Mouse (Mus musculus): ENCODE results near the gene Il5ra.

The Il5ra gene

DNA sequence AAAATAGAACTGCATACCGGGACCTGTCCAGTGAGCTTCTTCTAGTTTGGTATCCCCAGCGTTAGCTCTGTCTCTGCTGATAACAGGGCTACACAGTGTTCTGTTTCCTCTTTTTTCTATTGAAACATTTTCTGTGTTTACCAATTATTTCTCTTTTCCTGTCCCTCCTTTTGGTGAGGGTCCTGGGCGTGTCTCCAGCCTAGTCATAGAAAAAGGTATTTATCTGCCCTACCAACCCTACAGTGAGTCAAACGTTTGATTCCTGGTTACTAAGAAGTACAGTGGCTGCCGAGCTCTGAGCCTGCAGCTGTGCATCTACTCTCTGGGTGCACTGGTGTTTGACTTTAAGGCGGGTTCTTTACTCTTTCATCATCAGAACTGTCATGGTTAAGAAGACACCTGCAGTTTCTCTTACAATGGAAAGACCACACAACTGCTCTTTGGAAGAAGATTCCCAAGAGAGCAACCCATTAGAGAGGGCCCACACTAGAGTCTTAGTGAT lies at the start of gene Il5ra:
TSS of gene Il5ra (minus strand) at position 151 of the 502 bp plus-strand sequence.
- DNase-seq: no peak

DNA sequence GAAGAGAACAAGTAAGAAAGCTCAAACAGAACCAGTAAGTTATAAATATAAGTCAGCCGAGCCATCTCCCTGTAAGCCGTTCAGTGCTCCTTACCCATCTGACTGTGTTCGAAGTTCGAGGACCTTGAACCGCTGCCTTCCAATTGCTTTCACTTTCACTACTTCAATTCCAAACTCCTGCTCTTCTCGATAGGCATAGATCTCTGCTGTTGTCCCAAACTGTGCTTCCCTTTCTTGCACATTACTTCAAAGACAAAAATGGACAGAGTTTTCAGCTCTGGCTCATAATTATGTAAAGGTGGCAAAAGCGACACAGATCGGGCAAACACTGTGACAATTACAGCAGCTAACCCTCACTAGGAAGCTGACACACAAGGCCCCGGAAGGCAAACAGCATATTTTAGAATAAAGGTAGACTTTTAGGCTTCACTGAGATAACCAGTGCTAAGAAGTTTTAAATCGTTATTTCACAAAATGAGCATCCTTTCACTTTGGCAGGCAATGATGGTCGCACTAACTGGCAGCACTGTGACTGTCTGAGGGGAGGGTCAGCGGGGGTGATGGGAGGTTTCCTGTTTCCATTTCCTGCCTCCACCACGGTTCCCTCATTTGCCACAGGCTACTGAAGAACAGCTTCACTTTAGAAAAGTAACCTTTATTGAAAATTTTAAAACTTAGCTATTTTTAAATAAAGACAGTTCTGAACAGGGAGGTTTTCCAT lies 45.4 kb upstream of the Il5ra start:
- DNase-seq: no peak

DNA sequence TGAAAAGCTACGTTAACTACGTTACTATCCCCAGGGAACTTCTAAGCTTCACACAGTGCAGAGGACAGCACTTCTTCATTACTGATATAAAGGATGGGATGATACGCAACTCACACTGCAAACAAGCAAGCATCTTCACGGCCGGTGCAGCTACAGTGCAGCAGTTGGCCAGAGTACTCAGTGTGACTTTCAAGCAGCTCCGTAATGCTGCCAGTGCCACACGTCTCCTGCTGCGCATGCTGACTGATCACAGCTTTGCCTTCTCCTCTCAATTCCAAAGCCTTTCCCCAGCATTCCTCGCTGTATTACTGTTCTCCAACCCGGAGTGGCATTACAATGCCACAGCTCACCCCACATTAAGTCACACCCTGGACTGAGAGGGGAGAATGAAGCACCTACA lies 44.8 kb upstream of the Il5ra start:
- DNase-seq: no peak

DNA sequence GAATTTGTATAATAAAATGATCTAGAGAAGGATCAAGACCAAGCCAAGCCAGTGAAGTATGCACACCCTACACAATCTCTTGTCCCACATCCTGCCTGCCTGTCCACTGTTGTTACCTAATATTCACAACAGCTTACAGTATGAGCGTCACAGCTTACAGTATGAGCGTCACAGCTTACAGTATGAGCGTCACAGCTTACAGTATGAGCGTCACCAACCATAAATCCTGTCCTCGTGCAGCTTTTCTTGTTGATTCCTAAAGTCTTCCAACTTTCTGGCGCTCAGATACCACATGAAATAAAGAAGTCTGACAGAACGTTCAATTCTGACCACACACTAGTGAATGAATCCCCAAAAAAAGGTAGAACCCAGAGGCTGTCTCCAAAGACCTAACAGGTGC lies 44.3 kb upstream of the Il5ra start:
- no peak for DNase-seq

DNA sequence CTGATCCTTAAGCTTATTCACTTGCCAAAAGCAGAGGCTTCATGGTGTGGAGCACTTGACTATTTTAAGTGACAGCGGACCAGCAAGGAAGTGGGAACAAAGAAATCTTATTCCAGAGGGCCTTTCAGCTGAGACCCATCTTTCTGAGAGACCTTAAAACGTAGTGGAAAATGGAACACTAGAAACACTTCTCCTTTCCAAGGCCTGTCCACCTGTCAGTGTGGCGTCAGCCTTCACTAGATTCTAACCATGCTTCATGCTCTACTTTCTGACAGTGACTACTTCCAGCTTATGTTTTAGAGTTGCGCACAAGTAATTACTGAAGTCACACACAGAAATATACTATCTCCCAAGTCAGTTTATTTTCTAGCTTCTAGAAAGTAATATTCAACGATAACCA lies 43.6 kb upstream of the Il5ra start:
- no peak for DNase-seq

DNA sequence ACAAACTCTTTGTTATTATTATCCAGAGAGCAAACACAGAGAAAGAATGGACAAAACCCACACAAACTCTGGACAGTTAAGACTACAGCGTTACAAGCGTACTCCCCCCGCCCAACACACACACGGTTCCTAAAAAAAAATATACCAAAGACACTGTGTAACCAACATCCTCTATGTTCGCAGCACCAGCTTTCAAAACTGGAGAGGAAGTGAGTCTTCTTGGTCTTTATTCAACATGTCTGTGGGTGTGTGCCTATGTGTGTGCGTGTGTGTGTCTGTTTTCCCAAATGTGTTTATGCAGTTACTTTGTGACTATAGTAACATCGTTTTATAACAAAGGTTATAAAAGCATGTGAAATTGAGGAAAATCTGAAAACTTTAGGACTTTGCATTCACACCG lies 42.6 kb upstream of the Il5ra start:
- DNase-seq: no peak

DNA sequence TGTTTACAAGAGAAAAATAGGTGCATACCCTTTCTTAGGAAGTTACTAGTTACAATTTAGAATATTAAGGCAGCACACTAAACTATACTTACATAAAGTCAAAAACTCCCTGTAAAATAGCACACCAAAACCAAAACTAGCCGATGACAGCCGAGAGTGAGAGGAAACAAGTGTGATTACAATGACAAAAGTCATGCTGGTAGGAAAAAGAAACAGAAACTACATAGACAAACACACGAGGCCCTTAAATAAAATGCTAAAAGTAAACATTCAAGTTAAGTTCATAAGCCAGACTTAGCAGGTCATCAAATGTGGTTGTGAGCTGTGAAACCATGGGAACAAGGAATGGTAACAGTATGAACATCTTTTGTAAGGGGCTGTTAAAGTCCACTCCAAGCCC lies 38.3 kb upstream of the Il5ra start:
- no peak for DNase-seq

DNA sequence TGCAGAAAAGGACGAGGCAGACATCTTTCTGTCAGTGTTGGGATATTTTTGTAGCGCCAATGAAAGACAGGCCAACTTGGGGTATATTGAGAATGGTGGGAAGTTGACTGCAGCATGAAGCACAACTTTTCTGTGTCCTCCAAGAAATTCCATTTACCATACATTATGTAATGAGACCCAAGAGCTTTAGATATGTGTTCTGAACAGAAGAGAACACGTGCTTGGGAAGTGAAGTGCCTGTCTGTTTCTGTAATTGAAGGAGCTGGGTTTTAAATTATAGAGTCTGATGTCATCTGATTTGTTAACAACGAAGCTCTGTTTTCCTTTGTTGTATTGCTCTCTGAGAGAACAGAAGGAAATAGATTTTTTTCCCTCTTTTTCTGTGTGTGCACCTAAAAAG lies 21.2 kb upstream of the Il5ra start:
- no peak for DNase-seq

DNA sequence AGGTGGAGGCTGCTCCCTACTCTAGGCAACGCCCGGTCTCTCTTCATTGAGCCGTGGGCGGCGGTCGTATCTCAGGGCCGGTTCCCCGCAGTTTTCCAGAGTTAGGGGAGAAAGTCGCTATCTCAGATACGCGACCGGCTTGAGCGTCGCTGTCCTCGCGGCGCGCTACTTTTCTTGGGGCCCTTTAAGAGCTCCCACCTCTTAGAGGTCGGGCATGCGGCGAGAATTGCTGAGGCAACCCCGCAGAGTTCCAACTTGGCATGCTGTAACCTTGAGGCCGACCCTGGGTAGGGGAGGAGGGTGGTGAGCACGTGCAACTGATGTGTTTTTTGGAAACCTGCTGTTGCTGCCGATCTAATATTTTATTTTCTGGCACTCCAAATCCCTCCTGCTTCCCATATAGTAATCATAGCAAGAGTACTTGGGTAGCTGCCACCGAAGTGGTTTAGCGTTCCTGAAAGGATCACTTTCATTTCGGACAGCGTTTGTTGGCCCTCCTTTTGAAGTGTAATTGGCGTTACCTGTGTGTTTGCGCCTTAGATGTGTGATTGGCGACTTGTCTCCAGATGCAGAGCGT lies 20.5 kb upstream of the Il5ra start:
- peak in 1 of 2 experiments; percentile 11 for DNase-seq

DNA sequence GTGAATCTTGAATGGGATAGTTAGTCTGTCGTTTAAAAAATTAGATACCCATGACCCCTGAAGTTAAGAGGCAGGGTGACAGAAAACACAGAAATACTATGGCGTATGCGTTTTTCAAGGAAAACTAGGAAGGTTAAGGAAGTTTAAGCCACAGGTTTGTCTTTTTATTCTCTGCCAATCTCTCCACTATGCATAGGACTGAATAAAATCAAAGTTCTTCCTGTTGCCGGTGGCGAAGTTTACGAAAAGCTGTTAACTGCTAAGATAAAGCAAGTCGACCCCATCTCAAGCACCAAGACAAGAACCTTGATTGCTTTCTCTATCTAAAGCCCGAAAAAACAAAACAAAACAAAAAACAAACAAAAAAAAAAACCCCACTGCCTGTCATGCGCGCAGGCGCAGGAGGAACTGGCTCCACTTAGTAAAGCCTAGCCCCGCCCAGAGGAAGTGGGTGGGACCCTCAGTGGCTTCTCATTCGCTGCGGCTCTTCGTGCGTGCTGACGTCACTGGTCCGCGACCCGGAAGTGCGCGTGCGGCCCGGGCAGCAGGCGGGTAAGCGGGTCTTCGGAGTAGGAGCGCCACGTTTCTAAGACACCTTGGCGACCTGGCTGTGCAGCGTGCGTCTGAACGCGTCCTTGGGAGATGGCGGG lies 19.9 kb upstream of the Il5ra start, which contains the start of gene Trnt1:
TSS of gene Trnt1 (plus strand) at position 481 of the 650 bp plus-strand sequence.
- peak; percentile 98 to 99 for DNase-seq

DNA sequence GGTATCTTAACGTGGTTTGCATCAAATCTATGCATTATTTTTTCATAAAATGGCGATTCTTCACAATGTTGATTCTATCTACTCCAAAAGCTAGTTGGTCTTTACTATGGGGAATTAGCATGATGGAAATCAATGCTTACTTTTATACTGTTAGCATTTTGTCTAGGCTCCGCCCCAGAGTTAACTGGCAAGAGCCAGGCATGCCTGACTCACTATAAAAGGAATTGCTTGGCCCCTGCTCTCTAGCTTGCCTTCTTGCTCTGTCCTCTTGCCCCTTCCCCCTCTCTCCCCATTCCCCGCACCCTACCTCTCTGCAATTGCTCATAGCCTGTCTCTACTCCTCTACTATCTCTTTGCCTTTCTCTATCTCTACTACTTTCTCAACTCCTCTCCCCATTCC lies 17.9 kb upstream of the Il5ra start:
- DNase-seq: no peak

DNA sequence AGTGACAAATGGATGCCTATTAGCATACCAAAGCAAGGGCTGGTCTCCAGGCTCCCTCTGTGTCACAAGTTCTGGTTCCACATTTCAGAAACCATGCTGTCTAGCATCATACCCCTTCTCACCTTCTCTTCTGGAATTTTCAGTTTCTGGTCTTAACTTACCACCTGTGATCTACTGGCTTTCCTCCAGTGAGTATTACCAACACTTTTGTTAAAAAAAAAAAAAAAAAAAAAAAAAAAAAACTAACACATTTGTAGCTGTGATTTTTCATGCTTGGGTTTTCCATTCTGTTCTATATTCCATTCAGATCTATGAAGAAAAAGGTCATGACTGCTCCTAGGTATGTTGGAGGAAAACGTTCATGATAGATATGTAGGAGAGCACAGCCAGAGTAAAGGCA lies 17.1 kb upstream of the Il5ra start:
- no peak for DNase-seq

DNA sequence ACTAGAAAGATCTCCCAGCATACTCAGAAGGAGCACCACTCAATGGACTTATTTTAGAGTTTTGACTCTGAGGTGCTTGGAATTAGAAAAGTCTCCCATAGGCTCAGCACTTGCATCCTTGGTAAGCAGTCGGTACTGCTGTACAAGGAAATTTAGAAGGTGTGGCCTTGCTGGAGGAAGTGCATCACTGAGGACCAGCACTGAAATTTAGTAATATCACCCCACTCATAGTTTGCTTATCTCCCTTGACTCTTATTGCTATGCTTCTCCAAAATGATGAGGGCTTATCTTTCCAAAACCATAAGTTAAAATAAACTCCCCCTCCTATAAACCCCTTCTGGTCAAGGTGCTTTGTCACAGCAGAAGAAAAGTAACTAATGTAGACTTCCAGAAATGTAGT lies 12.6 kb upstream of the Il5ra start:
- no peak for DNase-seq

DNA sequence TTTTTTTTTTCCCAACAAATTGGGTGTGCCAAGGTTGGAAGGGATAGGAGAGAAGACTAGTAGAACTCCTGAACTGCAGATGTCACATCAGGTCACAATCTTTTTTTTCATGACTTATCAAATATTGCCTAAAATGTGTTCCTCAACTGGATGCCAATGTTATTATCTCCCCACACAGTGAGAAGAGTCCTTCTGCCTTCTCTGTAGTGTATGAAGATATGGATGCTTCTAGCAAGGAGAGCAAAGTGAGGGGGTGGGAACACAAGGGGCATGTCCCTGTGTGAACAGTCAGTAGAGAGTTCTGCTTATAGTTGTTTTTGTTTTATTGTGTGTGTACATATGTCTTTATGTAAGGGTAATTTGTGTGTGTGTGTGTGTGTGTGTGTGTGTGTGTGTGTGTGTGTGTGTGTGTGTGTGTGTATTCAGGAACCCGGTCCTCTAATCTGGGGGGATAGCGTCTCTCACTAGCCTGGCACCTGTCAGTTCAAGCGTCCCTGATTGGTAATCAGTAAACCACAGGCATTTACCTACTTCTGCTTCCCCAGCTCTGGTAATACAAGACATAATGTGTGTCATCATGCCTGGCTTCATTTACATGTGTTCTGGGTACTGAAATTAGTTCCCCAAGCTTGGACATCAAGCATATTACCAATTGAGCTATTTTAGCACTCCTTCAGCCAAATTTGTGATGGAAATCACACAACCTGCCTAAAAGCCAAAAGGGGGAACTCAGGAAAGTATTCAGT lies 11.8 kb upstream of the Il5ra start:
- DNase-seq: no peak

DNA sequence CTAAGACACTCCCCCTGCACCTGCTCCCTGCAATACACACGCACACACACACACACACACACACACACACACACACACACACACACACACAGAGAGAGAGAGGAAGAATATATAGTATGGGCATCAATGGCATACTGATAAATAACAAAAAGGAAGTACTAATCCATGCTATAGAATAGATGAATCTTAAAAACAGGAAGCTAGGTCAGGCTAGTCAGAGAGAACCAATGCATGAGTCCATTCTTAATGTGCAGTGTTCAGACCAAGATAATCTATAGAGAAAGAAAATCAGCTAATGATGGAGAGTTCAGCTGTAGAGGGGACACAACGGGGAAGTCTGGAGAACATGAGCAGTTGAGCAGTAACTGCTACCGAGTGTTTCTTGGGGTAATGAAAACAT lies 9.5 kb upstream of the Il5ra start:
- no peak for DNase-seq

DNA sequence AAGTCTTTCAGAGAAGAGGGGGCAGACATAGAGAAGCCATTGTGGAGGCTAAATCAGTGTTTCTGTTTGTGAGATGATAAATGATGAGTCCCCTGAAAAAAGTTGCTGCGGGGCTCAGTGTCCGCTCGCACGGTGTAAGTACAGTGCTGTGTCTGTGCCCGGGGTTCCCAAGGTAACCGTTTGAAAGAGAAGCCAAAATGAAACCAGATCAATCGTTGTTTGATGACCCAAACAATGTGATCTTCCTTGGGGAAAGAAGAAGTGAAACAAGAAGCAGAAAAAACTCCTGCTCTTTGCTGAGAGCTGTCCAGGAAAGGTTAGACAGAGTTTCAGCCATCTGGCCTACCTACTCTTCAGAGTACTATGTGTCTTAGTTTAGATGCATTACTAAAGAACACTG lies 1.5 kb upstream of the Il5ra start:
- no peak for DNase-seq

DNA sequence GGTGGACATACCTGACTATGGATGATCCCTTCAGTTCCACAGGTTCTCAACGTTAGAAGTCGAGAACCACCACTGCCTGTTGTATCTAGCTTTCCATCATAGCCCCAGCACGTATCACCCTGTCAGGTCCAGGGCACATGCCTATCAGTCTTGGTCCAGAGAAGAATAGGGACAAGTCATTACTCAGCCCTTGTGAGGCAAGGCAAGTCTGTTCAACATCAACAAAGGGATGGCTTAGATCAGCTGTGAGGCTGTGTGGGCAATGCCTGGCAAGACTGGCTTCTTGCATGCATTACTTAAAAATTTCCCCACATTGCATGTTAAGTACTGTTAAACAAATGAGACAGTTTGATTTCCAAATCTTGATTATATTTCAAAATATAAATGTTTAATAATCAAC lies 1.0 kb downstream of the Il5ra start:
- no peak for DNase-seq

DNA sequence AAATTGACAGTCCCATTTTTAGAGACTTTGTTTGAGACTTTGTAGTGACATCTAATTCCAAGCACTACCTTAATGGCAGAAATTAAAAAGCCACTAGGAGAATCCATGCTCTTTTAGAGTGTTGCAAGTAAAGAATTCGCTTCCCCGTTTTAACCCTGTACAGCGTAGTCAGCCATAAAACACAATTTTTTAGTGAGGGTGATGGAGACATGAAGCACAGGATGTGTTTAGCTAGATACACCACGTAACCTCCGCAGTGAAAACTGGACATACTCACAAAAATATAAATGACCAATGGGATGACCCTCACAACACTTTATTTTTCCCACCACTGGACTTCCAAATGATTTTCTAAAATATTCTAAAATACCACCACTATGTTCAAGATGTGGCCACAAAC lies 1.6 kb downstream of the Il5ra start:
- no peak for DNase-seq

DNA sequence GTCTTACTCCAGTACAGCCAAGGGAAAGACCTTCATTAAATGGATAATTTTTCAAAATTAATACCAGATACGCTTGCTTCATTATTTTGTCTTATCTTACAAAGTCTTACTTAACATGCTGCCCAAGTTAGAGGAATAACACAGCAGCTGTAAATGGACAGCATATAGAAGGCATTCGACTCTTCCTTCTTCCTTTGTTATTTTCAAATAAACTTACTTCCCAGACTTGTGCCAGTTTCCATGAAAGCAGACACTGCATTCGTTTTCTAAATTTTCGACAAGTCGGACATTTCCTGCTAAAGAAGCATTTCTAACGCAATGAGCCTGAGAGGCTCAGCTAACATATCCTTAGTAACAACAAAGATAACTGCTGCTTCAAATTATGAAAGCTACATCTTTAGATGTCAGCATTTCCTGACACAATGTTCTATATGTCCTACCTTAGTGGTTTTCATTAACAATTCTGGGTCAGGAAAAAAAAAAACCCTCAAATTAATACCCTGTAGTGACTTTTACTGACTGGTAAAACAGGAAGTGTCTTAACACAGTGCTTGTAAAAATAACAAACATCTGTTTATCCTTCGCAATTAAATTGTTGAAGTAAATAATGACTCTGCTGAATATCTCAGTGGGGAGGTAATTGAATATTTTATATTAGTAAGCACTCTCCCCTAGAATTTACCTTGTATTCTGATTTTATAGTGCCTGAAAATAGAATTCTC lies 3.0 kb downstream of the Il5ra start:
- no peak for DNase-seq

DNA sequence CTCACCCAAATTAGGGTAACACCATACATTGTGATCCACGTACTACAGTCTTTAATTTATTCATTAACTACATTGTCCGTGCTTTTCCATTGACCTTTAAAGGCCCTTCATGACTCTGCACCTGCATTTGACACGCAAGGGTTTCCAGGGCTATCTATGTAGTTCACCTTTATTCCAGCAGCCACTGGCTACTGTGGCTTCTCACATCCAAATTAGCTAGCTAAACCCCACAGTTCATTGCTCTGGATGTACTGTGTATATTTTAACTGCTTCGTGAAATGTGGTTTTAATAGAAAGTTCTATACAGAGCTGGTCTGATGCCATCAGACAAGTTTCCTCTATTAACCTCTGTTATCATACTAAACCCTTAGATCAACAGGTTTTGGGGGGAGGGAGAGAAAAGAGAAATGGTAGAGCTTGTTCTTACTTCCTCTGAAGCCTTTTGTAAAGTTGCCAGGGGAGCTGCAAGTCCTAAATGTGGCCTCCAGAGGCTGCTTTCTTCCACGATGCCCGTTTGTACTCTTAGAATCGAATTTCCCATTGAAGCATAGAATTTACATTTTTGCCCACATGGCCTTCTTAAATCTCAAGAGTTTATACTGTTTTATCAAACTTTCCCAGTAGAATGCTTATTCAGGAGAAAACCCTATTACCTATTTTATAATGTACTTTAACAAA lies 5.1 kb downstream of the Il5ra start:
- no peak for DNase-seq

DNA sequence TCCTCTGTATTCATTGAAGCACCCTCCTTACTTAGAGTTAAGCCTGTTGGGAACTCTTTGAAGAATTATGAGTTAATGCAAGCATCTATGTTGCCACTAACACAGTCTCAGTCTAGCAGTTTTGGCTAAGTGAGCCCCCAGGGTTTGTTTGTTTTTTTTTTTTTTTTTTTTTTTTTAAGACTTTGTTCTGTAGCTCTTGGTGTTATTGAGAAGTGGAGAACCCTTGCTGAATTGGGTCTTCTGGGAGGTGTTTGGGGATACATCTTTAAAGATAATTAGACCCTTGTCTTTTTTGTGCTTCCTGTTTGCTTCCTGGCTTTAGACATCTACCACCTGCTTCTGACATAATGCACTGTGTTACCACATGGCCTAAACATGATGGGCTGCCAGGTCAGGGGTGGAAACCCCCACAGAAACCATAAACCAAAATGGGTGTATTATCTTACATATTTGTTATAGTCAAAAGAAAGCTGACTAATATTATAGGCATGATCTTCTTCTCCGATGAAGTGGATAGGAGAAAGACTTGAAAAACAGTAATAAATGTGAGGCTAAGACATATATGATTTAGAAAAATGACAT lies 8.5 kb downstream of the Il5ra start:
- no peak for DNase-seq

DNA sequence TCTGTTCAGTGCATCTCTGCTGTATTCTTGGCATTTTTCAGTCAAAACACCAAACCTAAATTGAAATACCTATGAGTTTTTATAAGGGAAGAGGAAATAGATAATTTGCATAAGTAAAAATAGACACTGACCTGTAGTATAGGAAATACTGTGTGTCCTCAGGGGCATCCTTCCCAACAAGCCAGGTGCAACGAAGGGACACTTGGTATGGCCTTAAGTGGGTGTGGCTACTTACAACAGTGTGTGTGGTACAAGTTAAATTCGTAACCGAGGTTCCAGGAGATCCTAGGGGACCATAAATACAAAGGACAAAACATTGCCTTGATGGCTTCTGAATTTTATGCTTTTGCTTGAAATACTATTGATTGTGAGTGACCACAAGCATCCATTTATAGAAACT lies 10.6 kb downstream of the Il5ra start:
- DNase-seq: no peak

Data from kidney, adult 8-10 months (tissue).